Mouse (Mus musculus) thymus, postnatal 4 days (tissue): ENCODE measurements around the gene Mest.
A peak's percentile ranks its signal among the peaks of the same experiment; 100 is the strongest.

Source experiments
- DNase-seq: peaks from one replicate; pipeline ENCODE4 v3.0.0; 2021

Gene Mest

DNA sequence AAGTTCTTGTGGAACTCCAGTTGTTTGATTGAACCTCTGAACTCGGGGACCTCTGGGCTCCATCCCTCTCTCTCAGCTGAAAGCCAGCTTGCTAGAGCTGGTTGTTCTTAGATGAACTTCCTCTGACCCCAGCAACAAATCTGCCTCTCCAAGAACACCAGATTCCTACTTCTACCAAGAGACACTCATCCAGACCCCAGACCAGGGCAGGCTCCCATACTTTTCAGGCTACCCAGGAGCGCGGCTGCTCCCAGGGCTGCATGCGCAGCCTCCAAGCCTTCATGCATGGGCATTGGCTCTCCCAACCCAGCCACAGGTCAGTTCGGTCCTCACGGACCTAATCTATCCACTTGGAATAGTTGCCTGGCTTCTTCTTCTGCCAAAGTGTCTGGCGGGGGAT lies at the start of gene Mest:
Mest (plus strand) TSS at position 217 of the 400 bp plus-strand sequence.
- no peak for DNase-seq

DNA sequence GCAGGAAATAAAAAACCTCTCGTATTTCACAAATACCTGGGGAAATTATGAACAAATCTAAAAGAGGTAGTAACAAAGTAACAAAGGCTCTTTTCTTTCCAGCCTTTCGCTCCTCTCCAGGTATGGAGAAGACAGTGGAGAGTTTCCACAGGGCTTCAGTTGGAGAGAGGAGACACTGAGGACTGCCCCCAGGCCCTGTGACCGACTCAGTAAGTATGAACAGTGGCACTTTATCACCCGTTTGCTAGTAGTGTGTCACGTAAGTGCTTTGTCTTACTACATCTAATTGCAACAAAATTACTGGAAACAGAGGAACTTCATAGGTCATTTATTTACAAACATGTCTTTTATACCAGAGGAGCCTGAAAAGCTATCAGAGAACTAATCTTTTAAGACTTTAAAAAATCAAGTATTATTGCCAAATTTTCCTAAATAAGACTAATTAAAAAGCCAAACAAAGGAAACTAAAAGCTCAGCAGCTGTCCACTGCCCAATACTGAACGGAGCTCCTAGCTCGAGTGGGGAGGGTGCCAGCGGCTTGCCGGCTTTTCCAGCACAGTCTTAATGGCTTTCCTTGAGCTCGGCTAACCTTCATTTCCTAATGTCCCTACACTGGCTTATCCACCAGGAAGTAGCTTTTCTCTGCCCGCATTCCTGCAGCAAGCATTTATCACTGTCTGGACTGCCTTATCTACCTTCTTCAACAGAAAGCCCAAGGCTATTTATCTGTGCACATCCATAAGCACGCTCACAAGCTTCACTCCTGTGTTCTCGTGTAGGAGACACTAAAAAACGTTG lies 49.4 kb upstream of the Mest start:
- DNase-seq = no peak

DNA sequence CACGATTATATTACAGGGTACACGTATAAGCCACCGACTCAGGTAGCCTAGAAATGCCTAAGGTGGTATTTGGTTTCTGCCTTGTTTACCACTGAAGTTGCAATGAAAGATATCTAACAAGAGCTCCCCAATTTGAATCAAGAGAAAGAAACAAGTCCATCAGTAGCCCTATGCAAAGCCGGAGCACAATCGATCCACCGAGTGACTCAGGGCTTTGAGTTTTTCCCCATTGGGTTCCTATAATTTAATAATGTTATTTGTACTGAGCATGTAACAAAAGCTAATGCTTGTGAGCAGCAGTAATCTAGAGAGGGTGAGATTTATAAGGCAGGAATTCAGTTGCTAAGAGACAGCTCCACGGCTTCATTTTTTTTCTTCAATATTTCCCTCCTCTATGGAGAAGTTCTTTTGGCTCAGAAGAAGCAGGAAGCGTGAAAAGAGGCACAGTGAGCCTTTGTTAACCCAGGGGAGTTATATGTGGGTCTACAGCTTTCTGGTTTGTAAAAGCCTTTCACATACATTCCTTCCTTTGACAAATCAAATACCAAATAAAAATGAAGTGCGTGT lies 48.5 kb upstream of the Mest start:
- DNase-seq = no peak

DNA sequence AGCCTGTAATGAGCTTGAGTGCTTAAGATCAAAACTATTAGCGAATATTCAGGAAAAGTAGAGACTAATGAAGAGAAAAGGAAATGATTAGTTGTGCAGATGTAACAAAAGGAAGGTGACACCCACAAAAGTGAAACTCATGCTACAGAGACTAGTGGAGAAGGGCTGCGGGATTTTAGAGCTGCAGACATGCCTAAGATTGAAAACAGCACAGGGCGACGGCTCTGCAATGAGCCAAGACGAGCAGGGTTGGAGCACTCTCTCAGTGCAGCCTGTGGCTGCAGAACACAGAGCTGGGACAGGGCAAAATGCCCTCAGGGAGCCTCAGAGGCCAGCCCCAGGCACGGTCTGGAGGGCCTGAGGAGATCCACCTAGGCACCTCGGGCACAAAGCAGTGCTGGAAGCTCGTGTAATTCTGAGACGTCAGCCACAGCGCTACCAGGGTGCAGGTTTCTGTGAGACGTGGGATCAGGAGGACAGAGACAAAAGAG lies 48.0 kb upstream of the Mest start:
- no peak for DNase-seq

DNA sequence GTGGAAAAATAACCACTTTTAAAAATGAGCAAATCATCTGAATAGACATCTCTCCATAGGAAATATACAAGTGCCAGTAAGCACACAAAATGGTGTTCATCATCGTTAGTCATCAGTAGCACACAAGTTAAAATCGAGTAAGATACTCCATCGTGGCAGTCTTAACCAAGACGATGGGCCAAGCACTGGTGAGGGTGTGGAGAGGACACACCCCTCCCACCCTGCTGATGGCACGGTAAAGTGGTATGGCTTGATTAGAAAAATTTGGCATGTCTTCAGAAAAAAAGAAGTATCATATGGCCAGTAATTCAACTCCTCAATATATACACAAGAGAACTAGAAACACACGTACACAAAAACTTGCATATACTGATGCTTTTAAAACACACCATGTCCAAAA lies 46.8 kb upstream of the Mest start:
- no peak for DNase-seq

DNA sequence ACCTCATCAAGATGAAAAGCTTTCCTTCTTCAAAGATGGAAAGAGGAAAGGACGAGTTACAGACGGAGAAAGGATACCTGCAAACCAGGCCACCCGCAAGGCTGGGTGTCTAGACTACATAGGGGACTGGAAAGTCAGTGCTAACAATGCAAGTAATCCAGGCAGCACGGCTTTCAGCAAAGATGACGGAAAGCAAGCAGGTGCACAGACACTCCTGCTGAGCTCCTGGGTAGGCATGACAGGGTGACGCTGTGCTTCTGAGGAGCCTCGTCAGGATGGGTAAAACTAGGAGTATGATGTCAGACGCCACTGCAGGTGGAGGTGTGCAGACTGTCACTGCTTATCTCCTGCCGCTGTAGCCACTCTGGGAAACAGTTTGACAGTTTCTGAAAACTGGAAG lies 45.8 kb upstream of the Mest start:
- DNase-seq = no peak

DNA sequence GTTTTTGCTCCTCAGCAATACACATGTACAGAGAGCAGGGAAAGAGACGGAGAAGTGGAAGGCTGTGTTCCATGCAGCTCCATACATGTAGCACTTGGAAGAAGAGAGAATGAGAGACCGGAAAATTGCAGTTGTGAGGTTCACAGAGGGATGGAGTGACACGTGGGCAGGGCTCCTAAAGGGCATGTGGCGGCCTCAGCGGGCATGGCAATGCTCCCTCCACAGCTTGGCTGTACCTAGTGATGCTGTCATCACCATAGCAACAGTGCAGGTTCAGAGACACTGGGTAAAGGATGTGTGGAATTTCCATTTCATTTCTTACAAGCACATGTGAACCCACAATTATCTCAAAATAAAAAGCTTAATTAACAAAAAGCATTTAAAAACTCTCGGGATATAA lies 44.9 kb upstream of the Mest start:
- DNase-seq = no peak

DNA sequence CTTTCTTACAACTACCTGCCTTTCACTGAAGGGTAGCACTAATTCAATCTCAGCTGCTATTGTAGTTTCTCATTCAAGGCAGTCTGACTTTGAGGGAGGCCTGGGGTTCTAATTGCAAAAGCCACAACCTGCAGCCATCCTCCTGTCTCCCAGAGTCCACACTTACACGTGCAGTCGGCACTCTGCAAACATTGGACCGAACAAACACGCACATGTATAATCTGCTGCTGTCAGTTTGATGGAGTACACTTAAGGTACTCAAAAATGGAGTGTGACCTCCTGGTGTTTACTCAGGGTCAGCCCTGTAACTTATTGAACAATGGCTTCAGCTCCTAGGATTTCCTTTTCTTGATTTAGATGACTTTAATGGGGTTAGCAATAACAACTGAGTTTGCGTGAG lies 43.8 kb upstream of the Mest start:
- DNase-seq = no peak

DNA sequence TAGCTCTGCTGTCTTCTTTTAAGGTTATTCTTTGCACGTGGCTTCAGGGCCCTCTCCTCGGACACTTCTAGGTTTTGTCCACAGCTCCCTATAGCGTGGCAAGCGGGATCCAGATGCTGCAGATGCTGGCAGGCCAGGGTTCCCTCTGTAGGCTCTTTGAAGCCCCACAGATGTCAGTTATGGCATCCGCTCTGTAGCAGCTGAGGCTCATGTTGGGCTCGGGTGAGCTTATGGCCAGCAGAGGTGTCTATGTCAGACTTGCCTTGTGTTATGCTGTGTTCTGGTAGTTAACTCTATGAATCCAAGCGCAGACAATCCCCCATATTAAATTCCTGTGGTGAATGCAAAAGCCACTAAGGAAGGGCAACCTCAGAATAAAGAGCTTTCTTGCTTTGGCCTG lies 42.9 kb upstream of the Mest start:
- no peak for DNase-seq

DNA sequence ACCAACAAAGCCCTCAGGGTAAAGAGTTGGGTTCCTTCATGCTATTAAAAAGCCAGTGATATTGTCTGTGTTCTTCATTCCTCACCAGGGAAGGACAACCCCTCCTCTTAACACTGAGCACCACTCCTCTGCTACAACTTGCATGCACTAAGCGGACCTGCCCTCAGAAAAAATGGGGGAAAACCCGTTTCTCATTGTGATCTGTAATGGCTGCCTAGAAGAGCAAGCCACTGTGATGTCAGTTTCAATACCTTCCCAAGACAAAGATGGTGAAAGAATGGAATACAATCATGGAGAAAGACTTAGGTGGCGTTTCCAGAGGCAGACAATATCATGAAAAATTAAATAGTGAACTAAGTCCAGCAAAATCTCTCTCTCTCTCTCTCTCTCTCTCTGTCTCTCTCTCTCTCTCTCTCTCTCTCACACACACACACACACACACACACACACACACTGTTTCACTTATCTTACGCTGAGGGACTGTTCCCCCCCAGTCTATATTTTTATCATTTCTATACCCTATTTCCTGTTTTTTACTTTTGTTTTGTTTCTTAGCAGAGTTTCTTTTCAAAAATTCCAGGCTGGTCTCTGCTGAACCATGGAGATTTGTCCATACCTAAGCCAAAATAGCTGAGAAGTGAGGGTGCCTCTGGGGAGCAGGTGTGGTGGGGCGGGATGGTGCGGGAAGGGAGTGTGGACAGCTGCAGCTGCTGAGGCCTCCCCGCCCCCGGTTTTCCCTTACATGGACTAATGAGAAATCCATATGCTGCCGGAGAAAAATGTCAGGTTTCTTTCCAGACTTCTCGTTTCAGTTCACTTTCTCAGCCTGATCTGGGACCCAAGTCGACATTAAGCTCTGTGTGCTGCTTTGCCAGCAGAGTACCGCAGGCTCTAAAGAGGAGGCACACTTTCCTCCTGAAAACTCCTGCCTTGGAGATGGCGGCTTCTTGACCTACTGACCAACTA lies 41.1 kb upstream of the Mest start:
- DNase-seq = no peak

DNA sequence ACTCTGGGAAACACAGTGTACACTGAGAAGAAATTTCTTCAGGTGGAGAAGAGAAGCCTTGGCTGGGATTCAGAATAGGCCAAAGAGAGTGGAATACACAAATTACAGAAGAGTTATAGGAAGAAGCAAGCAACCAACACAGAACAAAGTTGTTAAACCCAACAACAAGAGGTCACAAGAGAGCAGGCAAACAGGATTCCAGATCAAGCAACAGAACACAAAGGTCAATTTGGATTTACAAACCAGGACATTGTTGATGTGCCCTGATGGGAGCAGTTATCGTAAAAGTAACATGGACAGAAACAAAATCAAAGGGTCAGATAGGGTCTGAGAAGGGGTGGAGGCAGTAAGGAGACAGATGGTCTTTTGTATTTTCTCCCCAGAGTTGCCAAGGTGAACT lies 38.8 kb upstream of the Mest start:
- no peak for DNase-seq

DNA sequence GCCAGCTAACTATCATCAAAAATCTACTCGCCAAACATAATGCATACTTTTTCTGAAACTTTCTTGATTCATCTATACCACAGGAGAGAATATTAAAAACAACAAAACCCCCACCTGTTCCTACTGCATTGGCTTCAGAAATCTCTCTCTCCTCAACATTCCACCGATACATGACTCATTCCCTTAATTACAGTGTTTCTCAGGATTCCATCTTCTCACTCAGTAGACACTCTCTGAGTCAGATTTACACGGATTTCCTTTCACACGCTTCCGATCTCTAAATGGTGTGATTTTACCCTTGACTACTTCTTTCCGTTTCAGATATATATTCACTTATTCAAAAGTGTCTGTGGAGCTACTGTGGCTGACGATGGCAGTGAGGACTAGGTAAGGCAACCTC lies 36.1 kb upstream of the Mest start:
- no peak for DNase-seq

DNA sequence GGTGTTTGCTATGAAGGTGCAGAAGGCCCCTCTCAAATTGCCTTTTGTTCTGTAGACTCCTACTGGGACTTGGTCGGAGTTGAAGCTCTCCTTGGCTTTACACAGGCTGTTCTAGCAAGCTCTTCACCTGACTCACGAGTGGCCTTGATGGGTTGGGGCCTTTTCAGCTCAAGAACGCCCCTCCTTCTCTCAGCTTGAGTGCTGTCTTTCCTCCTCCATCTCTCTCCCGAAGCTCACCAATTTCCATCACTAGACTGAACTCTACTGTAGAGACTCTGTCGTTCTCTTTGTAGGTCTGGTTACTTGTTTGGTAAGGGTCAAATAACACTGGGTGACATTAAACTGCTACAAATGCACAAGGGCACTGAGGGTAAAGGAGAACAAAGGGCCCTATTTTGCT lies 30.5 kb upstream of the Mest start:
- no peak for DNase-seq

DNA sequence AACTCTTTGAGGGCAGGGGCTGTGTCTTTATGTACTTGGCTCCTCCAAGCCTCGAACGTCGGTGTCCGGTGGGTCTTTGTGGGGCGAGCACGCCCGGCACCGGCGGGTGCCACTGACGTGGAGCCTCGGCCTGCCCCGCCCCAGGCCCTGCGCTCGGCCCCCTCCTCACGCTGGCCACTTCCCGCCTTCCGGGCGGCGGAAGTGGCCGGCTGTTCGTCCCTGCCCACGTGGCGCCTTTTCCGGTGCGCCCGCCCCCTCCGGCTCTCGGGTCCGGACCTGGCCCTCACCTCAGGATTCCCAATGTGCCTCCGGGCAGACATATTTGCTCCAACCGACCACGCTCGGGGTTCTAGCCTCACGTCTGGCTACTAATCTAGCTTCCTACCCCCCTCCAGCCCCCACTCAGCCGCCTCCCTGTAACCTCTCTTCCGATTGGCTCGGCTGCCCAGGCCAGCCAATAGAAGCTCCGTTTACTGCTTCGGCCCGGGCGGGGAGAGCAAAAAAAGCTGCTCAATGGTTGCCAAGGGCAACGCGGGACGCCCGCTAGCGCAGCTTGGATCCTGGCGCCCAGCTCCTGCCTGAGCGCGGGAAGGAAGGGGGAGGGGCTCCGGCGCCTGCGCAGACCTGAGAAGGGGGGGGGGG lies 29.9 kb upstream of the Mest start, which contains the start of gene Cep41:
Cep41 (minus strand) TSS at position 400 of the 642 bp plus-strand sequence.
- peak; percentile 93 for DNase-seq

DNA sequence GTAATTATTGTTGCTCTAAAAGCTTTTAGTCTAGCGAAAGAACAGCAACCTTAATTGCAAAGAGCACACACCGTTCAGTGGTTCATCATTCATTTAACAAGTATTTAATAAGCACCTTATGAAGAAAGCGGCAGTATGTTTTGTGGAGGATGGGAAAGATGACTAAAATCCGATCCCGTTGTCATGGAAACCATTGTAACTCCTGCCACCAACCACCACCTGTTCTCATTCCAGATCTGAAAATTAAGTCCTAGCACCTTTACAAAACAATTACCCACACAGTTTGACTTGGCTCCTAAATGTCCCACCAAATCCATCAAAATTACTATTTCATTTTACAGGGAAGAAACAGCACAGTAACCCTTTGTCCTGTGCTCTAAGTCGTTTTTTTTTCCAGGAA lies 29.1 kb upstream of the Mest start:
- no peak for DNase-seq

DNA sequence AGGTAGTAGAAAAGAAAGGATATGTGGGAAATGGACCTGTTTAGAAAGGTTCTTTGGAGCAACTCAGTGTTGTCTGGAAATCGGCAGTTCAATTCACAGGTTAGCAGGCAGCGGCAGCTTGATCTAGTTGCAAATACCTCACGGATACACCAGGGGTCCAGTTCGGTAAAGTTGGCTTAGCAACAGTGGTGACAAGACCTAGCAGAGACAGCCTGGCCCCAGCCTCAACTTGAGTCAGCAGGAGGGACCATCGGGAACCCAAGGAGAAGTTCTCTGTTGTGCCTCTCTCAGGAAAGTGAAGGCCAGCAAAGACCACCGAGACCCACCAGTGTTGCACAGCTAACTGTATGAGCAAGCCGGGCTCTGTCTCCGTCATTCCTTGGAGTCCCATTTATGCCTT lies 28.2 kb upstream of the Mest start:
- DNase-seq = no peak

DNA sequence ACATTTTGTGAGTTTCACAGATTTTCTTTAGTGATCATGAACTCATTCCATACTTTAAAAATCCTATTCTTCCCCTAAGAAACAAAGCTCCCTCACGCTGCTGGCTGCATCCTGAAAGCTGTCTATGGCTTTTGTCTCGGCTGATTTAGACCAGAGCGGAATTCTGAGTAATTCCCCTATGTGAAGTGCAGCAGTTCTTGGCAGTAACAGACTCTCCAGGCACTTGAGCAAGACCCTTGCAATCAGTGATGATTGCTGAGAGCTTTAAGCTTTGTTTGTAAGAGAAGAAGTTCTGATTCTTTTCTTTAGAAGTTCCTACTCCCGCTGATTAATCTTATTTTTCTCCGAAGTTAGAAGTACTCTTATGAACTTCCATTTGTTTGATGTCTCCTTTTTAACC lies 25.9 kb upstream of the Mest start:
- DNase-seq = no peak

DNA sequence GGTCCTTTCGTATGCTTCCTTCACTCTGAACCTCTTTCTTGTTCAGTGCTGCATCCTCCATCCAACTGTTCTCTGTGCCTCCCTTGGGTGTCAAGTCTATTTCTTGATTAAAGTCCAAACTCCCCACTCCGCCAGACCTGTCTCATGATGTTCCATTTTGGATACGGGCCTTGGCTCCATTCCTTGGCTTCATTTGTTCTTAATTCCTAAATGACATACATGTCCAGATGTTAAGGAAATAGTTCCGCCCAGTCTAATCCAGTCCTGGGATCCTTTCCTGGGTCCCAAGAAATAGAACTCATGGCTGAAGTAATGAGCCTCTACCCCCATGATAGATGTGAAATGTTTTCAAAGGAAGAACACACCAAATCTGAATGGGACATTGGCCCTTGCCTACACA lies 25.3 kb upstream of the Mest start:
- no peak for DNase-seq

DNA sequence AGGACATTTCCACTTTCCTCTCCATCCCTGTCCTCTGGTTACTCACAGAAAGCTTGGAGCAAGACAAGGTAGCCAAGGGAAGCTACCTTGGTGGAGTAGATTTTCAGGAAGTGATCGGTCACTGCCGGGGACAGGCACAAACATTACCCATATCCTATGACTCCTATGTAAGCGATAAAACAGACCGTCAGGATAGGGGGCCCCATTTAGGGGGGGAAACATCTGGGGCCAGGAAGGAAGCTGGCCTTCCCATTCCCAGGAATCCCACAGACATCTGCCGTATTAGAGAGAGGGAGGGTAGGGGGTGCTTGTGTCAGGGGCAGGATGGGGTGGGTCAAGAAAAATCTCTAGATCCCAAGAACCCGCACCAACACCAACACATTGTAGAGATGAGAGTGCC lies 23.2 kb upstream of the Mest start:
- DNase-seq = no peak

DNA sequence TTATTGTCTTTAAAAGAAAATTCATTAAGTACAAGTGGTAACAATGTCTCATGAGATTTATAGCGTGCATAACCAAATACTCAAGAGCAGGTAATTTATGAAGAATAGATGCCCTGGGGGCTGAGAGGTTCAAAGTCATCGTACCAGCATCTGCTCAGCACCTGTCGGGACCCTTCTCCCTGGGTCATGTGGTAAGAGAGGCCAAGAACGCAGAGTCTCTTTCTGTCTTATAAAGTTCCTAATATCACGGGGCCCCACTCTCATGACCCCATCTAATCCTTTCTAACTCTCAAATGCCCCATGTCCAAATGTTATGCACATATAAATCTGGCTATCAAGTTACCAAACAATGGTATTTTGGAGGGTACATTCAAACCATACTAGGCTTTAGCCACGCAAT lies 20.5 kb upstream of the Mest start:
- DNase-seq = no peak

DNA sequence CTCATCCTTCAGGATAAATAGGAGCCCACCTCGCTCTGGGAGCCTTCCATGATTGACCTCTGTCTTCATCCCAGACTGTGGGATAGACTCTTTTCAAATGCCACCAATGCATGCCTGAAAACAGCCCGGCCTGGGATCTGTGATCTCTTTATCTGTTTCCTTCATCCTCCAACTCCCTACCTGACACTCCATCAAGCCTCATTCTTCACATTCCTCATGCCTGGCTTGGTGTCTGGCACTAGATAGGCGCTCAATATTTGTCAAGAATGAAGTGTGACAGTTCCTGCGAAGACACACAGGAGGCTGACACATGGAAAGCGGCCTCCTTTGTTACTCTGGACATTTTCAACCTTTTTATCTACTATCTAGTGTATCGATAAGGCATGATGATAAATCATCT lies 19.9 kb upstream of the Mest start:
- no peak for DNase-seq

DNA sequence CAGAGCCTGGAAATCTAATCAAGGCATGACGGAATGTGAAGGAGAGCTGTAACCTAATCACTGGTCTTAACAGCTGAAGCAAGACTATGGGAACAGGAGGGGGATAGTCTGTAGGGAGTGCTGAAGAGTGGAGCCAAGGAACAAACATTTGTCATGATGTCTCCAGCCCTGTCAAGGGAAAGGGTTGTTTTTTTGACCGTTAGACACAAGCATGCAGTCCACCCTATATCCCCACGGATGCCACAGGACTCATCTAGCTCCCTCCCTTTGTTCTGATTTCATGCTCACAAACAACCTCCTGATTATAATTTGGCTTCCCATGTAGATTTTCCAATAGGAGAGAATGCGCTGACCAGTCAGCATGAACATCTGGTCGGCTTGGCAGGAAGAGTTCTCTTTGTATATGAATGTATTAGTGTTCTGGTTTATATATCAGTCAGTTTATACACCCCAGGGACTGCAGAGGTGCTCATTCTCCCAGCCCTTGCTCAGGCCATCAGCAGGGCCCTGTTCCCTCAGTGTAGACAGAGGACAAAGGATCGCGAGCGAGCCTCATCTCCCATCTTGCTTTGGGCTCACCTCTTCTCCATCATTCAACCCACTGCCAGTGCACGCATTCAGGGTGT lies 19.3 kb upstream of the Mest start:
- DNase-seq = no peak

DNA sequence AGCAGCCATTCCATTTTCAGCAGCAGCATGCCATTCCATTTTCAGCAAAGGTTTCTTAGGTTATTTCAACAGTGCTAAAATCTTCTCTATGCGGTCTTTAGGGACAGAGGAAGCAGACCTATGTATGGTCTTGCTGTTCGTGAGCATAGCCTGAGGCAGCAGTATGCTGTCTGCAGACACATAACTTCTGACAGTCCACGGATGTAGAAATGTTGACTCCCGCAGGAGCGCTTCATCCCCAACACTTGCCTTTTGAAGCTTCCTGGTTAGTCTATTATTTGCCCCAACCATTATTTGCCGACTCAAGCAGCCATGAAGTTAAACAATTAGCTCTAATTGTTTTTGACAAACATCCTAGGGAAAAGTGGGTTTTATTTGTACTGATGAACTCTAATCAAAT lies 14.2 kb upstream of the Mest start:
- DNase-seq = no peak
